Mouse (Mus musculus) bone marrow, adult 2 months (tissue): ENCODE measurements around the gene Mrpl53.

ENCODE experiments used
- CTCF ChIP-seq: fragments of 200-500 bp; IDR thresholded peaks from 2 replicates; pipeline ENCODE4 v1.5.1; 2011; ENCODE audit warnings: low read length, control low read depth; ENCODE audit not compliant: control insufficient read depth, insufficient read depth
- POLR2A ChIP-seq: fragments of 200-500 bp; IDR thresholded peaks from 2 replicates; pipeline ENCODE4 v1.6.1; 2011; ENCODE audit warnings: low read depth, mild to moderate bottlenecking, control low read depth, low read length, borderline replicate concordance; ENCODE audit not compliant: control insufficient read depth

DNA sequence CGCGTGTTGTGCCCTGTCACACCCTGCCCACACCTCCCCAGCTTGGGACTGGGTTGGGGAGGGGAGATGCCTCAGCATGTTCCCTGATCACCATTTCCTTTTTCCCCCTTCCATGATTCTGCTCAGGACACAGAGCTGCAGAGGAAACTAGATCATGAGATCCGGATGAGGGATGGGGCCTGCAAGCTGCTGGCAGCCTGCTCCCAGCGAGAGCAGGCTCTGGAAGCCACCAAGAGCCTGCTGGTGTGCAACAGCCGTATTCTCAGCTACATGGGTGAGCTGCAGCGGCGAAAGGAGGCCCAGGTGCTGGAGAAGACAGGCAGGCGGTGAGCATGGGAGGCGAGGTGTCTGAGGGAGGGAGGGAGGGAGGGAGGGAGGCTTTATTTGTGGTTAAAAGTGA is 37.0 kb downstream of the Mrpl53 start:
- TF ChIP-seq CTCF = no peak
- TF ChIP-seq POLR2A = no peak
